Mouse (Mus musculus) ES-E14 (cell line): ENCODE results near the gene Zfp609. TPM values are rescaled to one million over a fixed set of nuclear protein-coding genes. Genes with fewer than 3 reads are reported as not detected.

Experiments used
- DNase-seq: peaks from one replicate; pipeline ENCODE4 v3.0.0-alpha.2; 2013; ENCODE audit warnings: low read depth, low spot score
- H3K27ac ChIP-seq: 2 replicates; pipeline ENCODE4 v1.5.1; 2012; ENCODE audit warnings: low read depth, mild to moderate bottlenecking, low read length, moderate library complexity, mixed read lengths; ENCODE audit not compliant: poor library complexity, insufficient read depth, severe bottlenecking
- H3K36me3 ChIP-seq: 2 replicates; pipeline ENCODE4 v1.6.1; 2012; ENCODE audit warnings: mild to moderate bottlenecking, low read length, moderate library complexity, mixed read lengths; ENCODE audit not compliant: control insufficient read depth, poor library complexity, insufficient read depth, severe bottlenecking
- H3K4me1 ChIP-seq, 2 experiments: fragments of 150-350 bp in 1 of 2; sonication (generic) in 1 of 2; 2 replicates each; pipeline ENCODE4 v1.6.1; 2012; ENCODE audit warnings: low read length in 2 of 2, mild to moderate bottlenecking in 1 of 2, mixed read lengths in 1 of 2; ENCODE audit not compliant: control insufficient read depth in 2 of 2, insufficient read depth in 2 of 2, poor library complexity in 1 of 2
- H3K4me3 ChIP-seq, 2 experiments: fragments of 150-350 bp in 1 of 2; sonication (generic) in 1 of 2; 2 replicates each; pipeline ENCODE4 v1.5.1; 2012; ENCODE audit warnings: low read length in 2 of 2, low read depth in 1 of 2, mild to moderate bottlenecking in 1 of 2, mixed read lengths in 1 of 2; ENCODE audit not compliant: insufficient read depth in 1 of 2, poor library complexity in 1 of 2, severe bottlenecking in 1 of 2
- H3K9ac ChIP-seq: 2 replicates; pipeline ENCODE4 v1.6.1; 2012; ENCODE audit warnings: low read depth, mild to moderate bottlenecking, low read length, mixed read lengths; ENCODE audit not compliant: poor library complexity, insufficient read depth, severe bottlenecking
- H3K9me3 ChIP-seq: fragments of 150-350 bp; sonication (generic); 2 replicates; pipeline ENCODE4 v1.6.1; 2012; ENCODE audit warnings: low read depth, mild to moderate bottlenecking, low read length; ENCODE audit not compliant: control insufficient read depth, insufficient read depth
- CHD2 ChIP-seq: IDR thresholded peaks from 2 replicates; pipeline ENCODE4 v1.6.1; 2014; ENCODE audit warnings: mild to moderate bottlenecking, low read depth, low read length, inconsistent platforms
- HCFC1 ChIP-seq: IDR thresholded peaks from 2 replicates; pipeline ENCODE4 v1.6.1; 2012; ENCODE audit warnings: low read length, inconsistent platforms, borderline replicate concordance; ENCODE audit not compliant: insufficient read depth
- MAFK ChIP-seq: IDR thresholded peaks from 2 replicates; pipeline ENCODE4 v1.6.1; 2014; ENCODE audit warnings: mild to moderate bottlenecking, low read depth, low read length, inconsistent platforms; ENCODE audit not compliant: insufficient read depth
- ZC3H11A ChIP-seq: IDR thresholded peaks from 2 replicates; pipeline ENCODE4 v1.6.1; 2012; ENCODE audit warnings: low read depth, mild to moderate bottlenecking, inconsistent platforms, low read length, borderline replicate concordance
- ZNF384 ChIP-seq: IDR thresholded peaks from 2 replicates; pipeline ENCODE4 v1.6.1; 2012; ENCODE audit warnings: low read depth, low read length, inconsistent platforms
- in situ Hi-C, 2 experiments: fragments of 600-800 bp; cut with MboI; formaldehyde crosslinking; loops; one replicate each; pipeline ENCODE4 v1.15.1; 2025; ENCODE audit warnings: low sequenced_read_pairs in 2 of 2, inconsistent platforms in 1 of 2; ENCODE audit not compliant: unreplicated experiment in 2 of 2
- total RNA-seq: library from RNA; depleted of rRNA; stranded (reverse); fragments of 300-350 nt; gene quantifications from 2 replicates; pipeline ENCODE4 v1.2.3, GENCODE M21; 2012

The Zfp609 gene
- total RNA-seq, 1 experiment: 9.9 TPM

- TF ChIP-seq HCFC1 (no peak), ZC3H11A (no peak), MAFK (no peak), CHD2 (no peak), ZNF384 (no peak)
- Histone ChIP-seq H3K4me1 (no peaks in the 10 kb centered on the region), H3K4me3 (no peak overlapping the region), H3K27ac (no peak overlapping the region), H3K36me3 (no peaks in the 10 kb centered on the region), H3K9ac (no peak overlapping the region), H3K9me3 (no peaks in the 10 kb centered on the region)
- in situ Hi-C loops: no loop called here
- no peak for DNase-seq
Observed at GRCm38 (mm10) chr9:65759992-65760391, 67.4 kb downstream of the Zfp609 start.

- DNase-seq: no peak
- TF ChIP-seq MAFK: no peak
- no peak for TF ChIP-seq ZNF384
- TF ChIP-seq HCFC1: no peak
- no peak for TF ChIP-seq ZC3H11A
- no peak for TF ChIP-seq CHD2
- no peaks in the 10 kb centered on the region for H3K9me3 ChIP-seq
- no peak overlapping the region for H3K4me3 ChIP-seq
- H3K4me1 ChIP-seq: no peaks in the 10 kb centered on the region
- H3K9ac ChIP-seq: no peak overlapping the region
- H3K27ac ChIP-seq: no peak overlapping the region
- no peaks in the 10 kb centered on the region for H3K36me3 ChIP-seq
- in situ Hi-C loops: no loop called here
Observed at GRCm38 (mm10) chr9:65759256-65759655, 68.1 kb downstream of the Zfp609 start.

- Histone ChIP-seq H3K9ac (no peak overlapping the region), H3K4me3 (no peak overlapping the region), H3K27ac (no peak overlapping the region), H3K4me1 (no peaks in the 10 kb centered on the region), H3K36me3 (no peaks in the 10 kb centered on the region), H3K9me3 (no peaks in the 10 kb centered on the region)
- in situ Hi-C loops: no loop called here
- TF ChIP-seq CHD2: no peak
- TF ChIP-seq ZC3H11A: no peak
- no peak for TF ChIP-seq ZNF384
- no peak for TF ChIP-seq MAFK
- no peak for TF ChIP-seq HCFC1
- DNase-seq: no peak
Observed at GRCm38 (mm10) chr9:65757826-65758225, 69.5 kb downstream of the Zfp609 start.

GRCm38 (mm10) chr9:65755673-65756375 lies 71.5 kb downstream of the Zfp609 start:
- Histone ChIP-seq H3K4me1 (no peaks in the 10 kb centered on the region; a peak in 1 of 4 replicates), H3K9ac (no peak overlapping the region), H3K27ac (no peak overlapping the region), H3K4me3 (no peak overlapping the region), H3K9me3 (no peaks in the 10 kb centered on the region), H3K36me3 (no peaks in the 10 kb centered on the region)
- DNase-seq: no peak
- no peak for TF ChIP-seq HCFC1
- no peak for TF ChIP-seq CHD2
- no peak for TF ChIP-seq ZNF384
- no peak for TF ChIP-seq ZC3H11A
- no peak for TF ChIP-seq MAFK
- in situ Hi-C loops: no loop called here
